Mouse (Mus musculus): ENCODE results near the gene Dad1.

- TF ChIP-seq POLR2A (IDR thresholded peaks at IDR 0.05; ENCODE audit: control insufficient read depth, low read depth, low read length), result no peak
- TF ChIP-seq CTCF (IDR thresholded peaks at IDR 0.05; ENCODE audit: control insufficient read depth, insufficient read depth, insufficient replicate concordance, low read depth, low read length), result no peak
Measured at GRCm38 (mm10) chr14:54224484-54225467, 29.1 kb downstream of the Dad1 start.
